Mouse (Mus musculus) ES-Bruce4 (cell line): ENCODE results near the gene Prdx2. TPM values are rescaled to one million over a fixed set of nuclear protein-coding genes. Genes with fewer than 3 reads are reported as not detected.

ENCODE experiments used
- H3K27ac ChIP-seq: 2 replicates; pipeline ENCODE4 v1.5.1; 2012; ENCODE audit warnings: low read length, inconsistent platforms; ENCODE audit not compliant: insufficient read depth
- H3K27me3 ChIP-seq: 2 replicates; pipeline ENCODE4 v1.6.1; 2012; ENCODE audit warnings: mild to moderate bottlenecking, low read length, inconsistent platforms; ENCODE audit not compliant: control insufficient read depth, poor library complexity, insufficient read depth, severe bottlenecking
- H3K36me3 ChIP-seq: 2 replicates; pipeline ENCODE4 v1.6.1; 2012; ENCODE audit warnings: inconsistent platforms, mild to moderate bottlenecking, low read length, moderate library complexity; ENCODE audit not compliant: control insufficient read depth, poor library complexity, insufficient read depth, severe bottlenecking
- H3K4me1 ChIP-seq: one replicate; pipeline ENCODE4 v1.8.1; 2011; ENCODE audit warnings: low read length; ENCODE audit not compliant: control insufficient read depth, insufficient read depth
- H3K4me3 ChIP-seq: 2 replicates; pipeline ENCODE4 v1.5.1; 2011; ENCODE audit warnings: low read depth, mild to moderate bottlenecking, low read length
- H3K9ac ChIP-seq: 2 replicates; pipeline ENCODE4 v1.6.1; 2012; ENCODE audit warnings: low read depth, mild to moderate bottlenecking, inconsistent platforms; ENCODE audit not compliant: poor library complexity, severe bottlenecking
- H3K9me3 ChIP-seq: replicated peaks from 2 replicates; pipeline ENCODE4 v1.6.1; 2012; ENCODE audit warnings: mild to moderate bottlenecking, low read length, inconsistent platforms; ENCODE audit not compliant: control insufficient read depth, poor library complexity, insufficient read depth, severe bottlenecking
- CTCF ChIP-seq: IDR thresholded peaks from one replicate; pipeline ENCODE4 v1.8.1; 2011; ENCODE audit warnings: low read depth, low read length
- EP300 ChIP-seq: IDR thresholded peaks from 2 replicates; pipeline ENCODE4 v1.6.1; 2011; ENCODE audit warnings: low read depth, low read length; ENCODE audit not compliant: insufficient read depth
- POLR2A ChIP-seq: IDR thresholded peaks from one replicate; pipeline ENCODE4 v1.8.1; 2011; ENCODE audit warnings: low read length; ENCODE audit not compliant: insufficient read depth
- polyA plus RNA-seq: library from polyadenylated mRNA; stranded (reverse); fragments of >200 nt; gene quantifications from 2 replicates; pipeline ENCODE4 v1.2.4, GENCODE M21; 2011; ENCODE audit warnings: low read depth; ENCODE audit not compliant: missing spikeins, insufficient read depth, insufficient read length

The Prdx2 gene
- polyA plus RNA-seq, 1 experiment, result 237 TPM

- Histone ChIP-seq H3K4me3 (no peak overlapping the region), H3K27ac (no peak overlapping the region), H3K27me3 (no peaks in the 10 kb centered on the region), H3K4me1 (no peaks in the 10 kb centered on the region), H3K9ac (no peak overlapping the region), H3K36me3 (no peaks in the 10 kb centered on the region), H3K9me3 (no peaks in the 10 kb centered on the region)
- TF ChIP-seq POLR2A, result no peak
- no peak for TF ChIP-seq CTCF
- TF ChIP-seq EP300, result no peak
Observed at GRCm38 (mm10) chr8:84930582-84930981, 38.8 kb upstream of the Prdx2 start.

GRCm38 (mm10) chr8:84933767-84934559 lies 35.4 kb upstream of the Prdx2 start:
- H3K4me3 ChIP-seq, result no peak overlapping the region
- no peaks in the 10 kb centered on the region for H3K36me3 ChIP-seq
- no peaks in the 10 kb centered on the region for H3K9me3 ChIP-seq
- no peaks in the 10 kb centered on the region for H3K27me3 ChIP-seq
- no peaks in the 10 kb centered on the region for H3K4me1 ChIP-seq
- H3K27ac ChIP-seq, result no peak overlapping the region
- no peak overlapping the region for H3K9ac ChIP-seq
- TF ChIP-seq POLR2A (no peak), EP300 (no peak), CTCF (no peak)

- Histone ChIP-seq H3K9ac (no peak overlapping the region), H3K4me3 (peak overlapping the region; percentile 28), H3K27ac (no peak overlapping the region), H3K9me3 (no peaks in the 10 kb centered on the region), H3K36me3 (no peaks in the 10 kb centered on the region), H3K27me3 (no peaks in the 10 kb centered on the region), H3K4me1 (no peaks in the 10 kb centered on the region)
- TF ChIP-seq CTCF (no peak), POLR2A (no peak), EP300 (no peak)
Observed at GRCm38 (mm10) chr8:84934860-84935259, 34.5 kb upstream of the Prdx2 start.

- H3K27ac ChIP-seq, result no peak overlapping the region
- TF ChIP-seq EP300 (no peak), POLR2A (no peak), CTCF (no peak)
- no peak overlapping the region for H3K4me3 ChIP-seq
Observed at GRCm38 (mm10) chr8:84935489-84935888, 33.9 kb upstream of the Prdx2 start.

GRCm38 (mm10) chr8:84936041-84936961 lies 33.1 kb upstream of the Prdx2 start:
- peak overlapping the region; percentile 45; the same call in 1 of the 2 replicates for H3K9ac ChIP-seq
- TF ChIP-seq EP300, result no peak
- no peak for TF ChIP-seq POLR2A
- TF ChIP-seq CTCF, result no peak
- H3K36me3 ChIP-seq, result no peaks in the 10 kb centered on the region
- no peaks in the 10 kb centered on the region for H3K9me3 ChIP-seq
- no peak overlapping the region for H3K27ac ChIP-seq
- H3K4me3 ChIP-seq, result peak overlapping the region; percentile 87
- no peaks in the 10 kb centered on the region for H3K4me1 ChIP-seq
- H3K27me3 ChIP-seq, result no peaks in the 10 kb centered on the region; the same call in 1 of the 2 replicates

More at GRCm38 (mm10) chr8:84935489-84935888, 33.9 kb upstream of the Prdx2 start:
- Histone ChIP-seq H3K9ac (no peak overlapping the region), H3K4me1 (no peaks in the 10 kb centered on the region), H3K27me3 (no peaks in the 10 kb centered on the region), H3K36me3 (no peaks in the 10 kb centered on the region), H3K9me3 (no peaks in the 10 kb centered on the region)
